Mouse (Mus musculus): ENCODE results near the gene Sbf1. TPM values are rescaled to one million over a fixed set of nuclear protein-coding genes. Genes with fewer than 3 reads are reported as not detected.

The Sbf1 gene
- polyA plus RNA-seq, 1 experiment from 2014 or later = 105 TPM

DNA sequence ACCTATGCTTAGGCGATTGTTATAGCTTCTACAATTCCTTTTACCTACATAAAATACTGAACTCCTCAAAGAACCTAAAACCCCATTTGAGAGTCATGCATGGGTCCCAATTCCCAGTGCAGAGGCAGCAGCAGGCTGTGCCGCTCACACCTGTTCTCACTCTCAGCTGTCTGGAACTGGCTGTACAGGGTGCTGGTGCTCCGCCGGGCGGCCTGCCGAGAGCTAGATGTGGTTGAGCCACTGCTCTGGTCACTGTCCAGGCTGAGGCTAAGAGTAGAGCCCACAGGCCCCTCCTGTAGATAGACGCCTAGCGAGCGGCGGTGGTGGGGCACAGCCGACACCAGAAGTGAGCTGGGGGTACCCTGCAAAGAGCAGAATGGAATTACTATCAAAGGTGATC lies 25.7 kb downstream of the Sbf1 start:
- Histone ChIP-seq H3K36me3 (replicated peaks; ENCODE audit: control insufficient read depth, insufficient read depth) (peaks cover 97% of the 10 kb centered on the region), H3K27me3 (ENCODE audit: control insufficient read depth, insufficient read depth, low read length) (no peaks in the 10 kb centered on the region), H3K9ac (no peak overlapping the region), H3K4me2 (replicated peaks) (no peak overlapping the region), H3K27ac (no peak overlapping the region), H3K9me3 (ENCODE audit: control insufficient read depth, low read length) (no peaks in the 10 kb centered on the region), H3K4me3 (replicated peaks; ENCODE audit: low read length) (no peak overlapping the region), H3K4me1 (replicated peaks; ENCODE audit: control insufficient read depth, insufficient read depth, low read length) (no peaks in the 10 kb centered on the region)
- 98% methylated on average over 11 of the region's 11 CpGs for WGBS
- DNase-seq (ENCODE audit: low spot score) (no peak), ATAC-seq (ENCODE audit: low FRiP score) (no peak)

- H3K27me3 ChIP-seq (ENCODE audit: control insufficient read depth, insufficient read depth, low read length) = no peaks in the 10 kb centered on the region
- H3K4me3 ChIP-seq (replicated peaks; ENCODE audit: low read length) = no peak overlapping the region
- ATAC-seq (ENCODE audit: low FRiP score) (no peak; the same call in 1 of the 2 replicates), DNase-seq (ENCODE audit: low spot score) (no peak)
- H3K9me3 ChIP-seq (ENCODE audit: control insufficient read depth, low read length) = no peaks in the 10 kb centered on the region
- no peak overlapping the region for H3K27ac ChIP-seq
- no peak overlapping the region for H3K9ac ChIP-seq
- H3K36me3 ChIP-seq (replicated peaks; ENCODE audit: control insufficient read depth, insufficient read depth) = peaks cover 97% of the 10 kb centered on the region
- H3K4me1 ChIP-seq (replicated peaks; ENCODE audit: control insufficient read depth, insufficient read depth, low read length) = no peaks in the 10 kb centered on the region
- H3K4me2 ChIP-seq (replicated peaks) = no peak overlapping the region
- 93% methylated on average over 23 of the region's 23 CpGs for whole genome bisulfite sequencing
These were observed 26.8 kb downstream of the Sbf1 start for GRCm38 (mm10) chr15:89288227-89288767.

- ATAC-seq (ENCODE audit: low FRiP score) = no peak
- Histone ChIP-seq H3K27me3 (ENCODE audit: control insufficient read depth, insufficient read depth, low read length) (no peaks in the 10 kb centered on the region), H3K9me3 (ENCODE audit: control insufficient read depth, low read length) (no peaks in the 10 kb centered on the region), H3K4me1 (replicated peaks; ENCODE audit: control insufficient read depth, insufficient read depth, low read length) (no peaks in the 10 kb centered on the region), H3K4me2 (replicated peaks) (no peak overlapping the region), H3K27ac (no peak overlapping the region), H3K36me3 (replicated peaks; ENCODE audit: control insufficient read depth, insufficient read depth) (peaks cover 97% of the 10 kb centered on the region), H3K4me3 (replicated peaks; ENCODE audit: low read length) (no peak overlapping the region), H3K9ac (no peak overlapping the region)
- no peak for DNase-seq (ENCODE audit: low spot score)
- 83% methylated on average over 5 of the region's 5 CpGs for WGBS
These were observed 28.5 kb downstream of the Sbf1 start for GRCm38 (mm10) chr15:89286582-89286981.

- H3K9me3 ChIP-seq (ENCODE audit: control insufficient read depth, low read length) = no peaks in the 10 kb centered on the region
- 92% methylated on average over 7 of the region's 7 CpGs for WGBS
- DNase-seq (ENCODE audit: low spot score) (no peak), ATAC-seq (ENCODE audit: low FRiP score) (no peak)
- H3K27ac ChIP-seq = no peak overlapping the region
- H3K27me3 ChIP-seq (ENCODE audit: control insufficient read depth, insufficient read depth, low read length) = no peaks in the 10 kb centered on the region
- peaks cover 98% of the 10 kb centered on the region for H3K36me3 ChIP-seq (replicated peaks; ENCODE audit: control insufficient read depth, insufficient read depth)
- H3K4me1 ChIP-seq (replicated peaks; ENCODE audit: control insufficient read depth, insufficient read depth, low read length) = no peaks in the 10 kb centered on the region
- no peak overlapping the region for H3K9ac ChIP-seq
- no peak overlapping the region for H3K4me2 ChIP-seq (replicated peaks)
- no peak overlapping the region for H3K4me3 ChIP-seq (replicated peaks; ENCODE audit: low read length)
These were observed 29.0 kb downstream of the Sbf1 start for GRCm38 (mm10) chr15:89286114-89286513.

- Histone ChIP-seq H3K4me2 (replicated peaks) (no peak overlapping the region), H3K36me3 (replicated peaks; ENCODE audit: control insufficient read depth, insufficient read depth) (peaks cover 99% of the 10 kb centered on the region), H3K4me3 (replicated peaks; ENCODE audit: low read length) (no peak overlapping the region), H3K4me1 (replicated peaks; ENCODE audit: control insufficient read depth, insufficient read depth, low read length) (no peaks in the 10 kb centered on the region), H3K27ac (no peak overlapping the region), H3K9ac (no peak overlapping the region), H3K9me3 (ENCODE audit: control insufficient read depth, low read length) (no peaks in the 10 kb centered on the region), H3K27me3 (ENCODE audit: control insufficient read depth, insufficient read depth, low read length) (no peaks in the 10 kb centered on the region)
- ATAC-seq (ENCODE audit: low FRiP score) = no peak
- 91% methylated on average over 5 of the region's 5 CpGs for WGBS
- no peak for DNase-seq (ENCODE audit: low spot score)
These were observed 29.6 kb downstream of the Sbf1 start for GRCm38 (mm10) chr15:89285478-89285877.

GRCm38 (mm10) chr15:89285004-89285403 lies 30.1 kb downstream of the Sbf1 start:
- H3K36me3 ChIP-seq (replicated peaks; ENCODE audit: control insufficient read depth, insufficient read depth) = peaks cover 99% of the 10 kb centered on the region
- no peak for ATAC-seq (ENCODE audit: low FRiP score)
- DNase-seq (ENCODE audit: low spot score) = no peak

DNA sequence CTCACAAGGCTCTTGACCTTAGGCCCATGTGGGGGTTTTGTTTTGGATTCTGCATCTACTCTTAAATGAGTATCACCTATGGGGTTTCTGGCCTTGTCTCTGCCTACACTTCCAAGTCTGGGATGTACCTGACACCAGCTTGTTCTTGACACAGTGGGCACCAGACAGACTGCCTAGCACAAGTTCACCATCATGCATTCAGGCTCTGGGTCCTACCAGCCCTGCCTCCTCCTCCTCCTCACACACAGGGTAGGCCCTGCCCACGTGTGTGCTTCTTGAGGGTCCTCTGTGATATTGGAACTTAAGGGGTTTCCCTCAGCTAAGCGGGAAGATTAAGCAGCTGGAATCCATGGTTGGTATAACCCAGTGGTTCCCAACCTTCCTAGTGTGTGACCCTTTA lies 31.0 kb downstream of the Sbf1 start:
- Histone ChIP-seq H3K4me1 (replicated peaks; ENCODE audit: control insufficient read depth, insufficient read depth, low read length) (no peaks in the 10 kb centered on the region), H3K36me3 (replicated peaks; ENCODE audit: control insufficient read depth, insufficient read depth) (peaks cover 99% of the 10 kb centered on the region), H3K9ac (no peak overlapping the region), H3K27me3 (ENCODE audit: control insufficient read depth, insufficient read depth, low read length) (no peaks in the 10 kb centered on the region), H3K27ac (no peak overlapping the region), H3K4me2 (replicated peaks) (no peak overlapping the region), H3K4me3 (replicated peaks; ENCODE audit: low read length) (no peak overlapping the region), H3K9me3 (ENCODE audit: control insufficient read depth, low read length) (no peaks in the 10 kb centered on the region)
- WGBS = 76% methylated on average over 2 of the region's 2 CpGs
- DNase-seq (ENCODE audit: low spot score) (no peak), ATAC-seq (ENCODE audit: low FRiP score) (no peak)

More at GRCm38 (mm10) chr15:89285004-89285403, 30.1 kb downstream of the Sbf1 start:
- Histone ChIP-seq H3K4me2 (replicated peaks) (no peak overlapping the region), H3K4me3 (replicated peaks; ENCODE audit: low read length) (no peak overlapping the region), H3K9me3 (ENCODE audit: control insufficient read depth, low read length) (no peaks in the 10 kb centered on the region), H3K9ac (no peak overlapping the region), H3K27ac (no peak overlapping the region), H3K4me1 (replicated peaks; ENCODE audit: control insufficient read depth, insufficient read depth, low read length) (no peaks in the 10 kb centered on the region), H3K27me3 (ENCODE audit: control insufficient read depth, insufficient read depth, low read length) (no peaks in the 10 kb centered on the region)

GRCm38 (mm10) chr15:89282546-89282945 lies 32.6 kb downstream of the Sbf1 start:
- Histone ChIP-seq H3K4me2 (replicated peaks) (no peak overlapping the region), H3K4me1 (replicated peaks; ENCODE audit: control insufficient read depth, insufficient read depth, low read length) (no peaks in the 10 kb centered on the region), H3K9me3 (ENCODE audit: control insufficient read depth, low read length) (no peaks in the 10 kb centered on the region), H3K36me3 (replicated peaks; ENCODE audit: control insufficient read depth, insufficient read depth) (peaks cover 99% of the 10 kb centered on the region), H3K4me3 (replicated peaks; ENCODE audit: low read length) (no peak overlapping the region), H3K9ac (no peak overlapping the region), H3K27me3 (ENCODE audit: control insufficient read depth, insufficient read depth, low read length) (no peaks in the 10 kb centered on the region), H3K27ac (no peak overlapping the region)
- no peak for DNase-seq (ENCODE audit: low spot score)
- no peak for ATAC-seq (ENCODE audit: low FRiP score)
- 79% methylated on average over 6 of the region's 6 CpGs for WGBS

- no peaks in the 10 kb centered on the region for H3K4me1 ChIP-seq (replicated peaks; ENCODE audit: control insufficient read depth, insufficient read depth, low read length)
- no peaks in the 10 kb centered on the region for H3K9me3 ChIP-seq (ENCODE audit: control insufficient read depth, low read length)
- peaks cover 98% of the 10 kb centered on the region for H3K36me3 ChIP-seq (replicated peaks; ENCODE audit: control insufficient read depth, insufficient read depth)
- 98% methylated on average over 4 of the region's 4 CpGs for WGBS
- DNase-seq (ENCODE audit: low spot score) = no peak
- H3K4me2 ChIP-seq (replicated peaks) = no peak overlapping the region
- no peak overlapping the region for H3K27ac ChIP-seq
- no peak overlapping the region for H3K4me3 ChIP-seq (replicated peaks; ENCODE audit: low read length)
- H3K9ac ChIP-seq = no peak overlapping the region
- no peak for ATAC-seq (ENCODE audit: low FRiP score)
- H3K27me3 ChIP-seq (ENCODE audit: control insufficient read depth, insufficient read depth, low read length) = no peaks in the 10 kb centered on the region
These were observed 37.7 kb downstream of the Sbf1 start for GRCm38 (mm10) chr15:89277366-89277765.

GRCm38 (mm10) chr15:89275497-89275896 lies 39.6 kb downstream of the Sbf1 start:
- H3K4me1 ChIP-seq (replicated peaks; ENCODE audit: control insufficient read depth, insufficient read depth, low read length) = no peaks in the 10 kb centered on the region
- WGBS = 75% methylated on average over 3 of the region's 3 CpGs
- H3K4me2 ChIP-seq (replicated peaks) = no peak overlapping the region
- H3K27me3 ChIP-seq (ENCODE audit: control insufficient read depth, insufficient read depth, low read length) = no peaks in the 10 kb centered on the region
- H3K36me3 ChIP-seq (replicated peaks; ENCODE audit: control insufficient read depth, insufficient read depth) = peaks cover 95% of the 10 kb centered on the region
- no peak overlapping the region for H3K4me3 ChIP-seq (replicated peaks; ENCODE audit: low read length)
- no peaks in the 10 kb centered on the region for H3K9me3 ChIP-seq (ENCODE audit: control insufficient read depth, low read length)
- ATAC-seq (ENCODE audit: low FRiP score) = no peak
- no peak for DNase-seq (ENCODE audit: low spot score)
- no peak overlapping the region for H3K27ac ChIP-seq
- H3K9ac ChIP-seq = no peak overlapping the region
